Mouse (Mus musculus) limb, embryonic 13.5 days (tissue): ENCODE results near the gene Csf1. TPM values are rescaled to one million over a fixed set of nuclear protein-coding genes. Genes with fewer than 3 reads are reported as not detected.

ENCODE experiments used
- ATAC-seq: fragments of 200-750 bp; cut with Nextera tagmentation; 2 replicates; pipeline ENCODE4 v1.8.0; 2017; ENCODE audit warnings: low read depth, moderate number of reproducible peaks, moderate TSS enrichment; ENCODE audit not compliant: low FRiP score
- H3K27ac ChIP-seq: fragments of 300-500 bp; sonication (generic); 2 replicates; pipeline ENCODE4 v1.5.1; 2015; ENCODE audit warnings: inconsistent platforms, mild to moderate bottlenecking, moderate library complexity
- H3K27me3 ChIP-seq: fragments of 300-500 bp; sonication (generic); 2 replicates; pipeline ENCODE4 v1.6.1; 2015; ENCODE audit warnings: mild to moderate bottlenecking, inconsistent platforms
- H3K36me3 ChIP-seq: fragments of 300-500 bp; sonication (generic); 2 replicates; pipeline ENCODE4 v1.6.1; 2015; ENCODE audit warnings: inconsistent platforms, mild to moderate bottlenecking, moderate library complexity
- H3K4me1 ChIP-seq: fragments of 300-500 bp; sonication (generic); 2 replicates; pipeline ENCODE4 v1.6.1; 2015; ENCODE audit warnings: inconsistent platforms
- H3K4me2 ChIP-seq: fragments of 300-500 bp; sonication (generic); replicated peaks from 2 replicates; pipeline ENCODE4 v1.6.1; 2015; ENCODE audit warnings: inconsistent platforms, mild to moderate bottlenecking, moderate library complexity
- H3K4me3 ChIP-seq: fragments of 300-500 bp; sonication (generic); 2 replicates; pipeline ENCODE4 v1.5.1; 2015; ENCODE audit warnings: moderate library complexity, mild to moderate bottlenecking, inconsistent platforms
- H3K9ac ChIP-seq: fragments of 300-500 bp; sonication (generic); 2 replicates; pipeline ENCODE4 v1.6.1; 2015; ENCODE audit warnings: mild to moderate bottlenecking, inconsistent platforms
- H3K9me3 ChIP-seq: fragments of 300-500 bp; sonication (generic); 2 replicates; pipeline ENCODE4 v1.6.1; 2016; ENCODE audit warnings: inconsistent platforms
- WGBS: fragments of 180-500 bp; shearing (Covaris S2); methylation state at CpG from one replicate; pipeline ENCODE4 v1.1.7; 2015; 5-methylcytosine and 5-hydroxymethylcytosine counted together
- polyA plus RNA-seq: library from polyadenylated mRNA; unstranded; fragments of >200 nt; fragmentation: Nextera tagmentation; extraction: Ambion mirVana; gene quantifications from 2 replicates; pipeline ENCODE4 v1.2.1, GENCODE M21; 2015

The Csf1 gene
- 8.8 and 10.2 TPM in 2 replicates for polyA plus RNA-seq

DNA sequence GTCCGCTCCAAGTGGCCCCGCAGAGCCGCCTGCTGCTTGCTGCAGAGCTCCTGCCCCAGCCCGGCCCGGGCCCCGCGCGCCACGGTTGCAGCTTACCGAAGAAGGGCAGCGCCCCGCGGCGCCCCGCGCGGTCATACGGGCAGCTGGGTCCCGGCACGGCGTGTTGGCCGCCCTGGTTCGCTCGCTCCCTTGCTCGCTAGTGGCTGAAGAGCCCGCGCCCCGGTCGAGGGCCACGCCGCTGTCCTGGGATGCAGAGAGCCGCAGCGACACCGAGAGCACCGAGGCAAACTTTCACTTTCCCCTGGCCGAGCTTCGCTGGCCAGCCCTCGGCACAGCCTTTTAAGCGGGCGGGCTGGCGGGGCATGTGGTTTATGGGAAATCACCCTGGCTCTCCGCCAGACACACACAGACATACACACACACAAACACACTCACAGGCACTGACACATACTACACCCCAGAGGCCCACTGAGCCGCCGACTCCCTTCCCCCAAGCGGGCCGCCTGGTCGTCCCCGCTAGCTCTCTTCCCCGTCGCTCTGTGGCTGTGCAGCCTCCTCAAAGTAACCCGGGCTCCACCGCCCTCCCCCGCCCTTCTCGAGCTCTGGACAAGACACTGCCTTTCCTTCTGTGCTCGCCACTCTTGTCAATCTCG lies at the start of gene Csf1:
Gene Csf1, minus strand, starts transcription at position 541 of the 653 bp plus-strand sequence.
- Histone ChIP-seq H3K4me1 (peaks cover 23% of the 10 kb centered on the region), H3K9me3 (no peaks in the 10 kb centered on the region), H3K9ac (peak within 1 kb of the TSS; percentile 94), H3K4me3 (peak within 1 kb of the TSS; percentile 79), H3K27me3 (no peaks in the 10 kb centered on the region), H3K4me2 (peak within 1 kb of the TSS; percentile 89), H3K27ac (peak within 1 kb of the TSS; percentile 88), H3K36me3 (peaks cover 11% of the 10 kb centered on the region)
- under 1% methylated on average over 51 of the region's 56 CpGs for WGBS
- peak; percentile 86 for ATAC-seq

DNA sequence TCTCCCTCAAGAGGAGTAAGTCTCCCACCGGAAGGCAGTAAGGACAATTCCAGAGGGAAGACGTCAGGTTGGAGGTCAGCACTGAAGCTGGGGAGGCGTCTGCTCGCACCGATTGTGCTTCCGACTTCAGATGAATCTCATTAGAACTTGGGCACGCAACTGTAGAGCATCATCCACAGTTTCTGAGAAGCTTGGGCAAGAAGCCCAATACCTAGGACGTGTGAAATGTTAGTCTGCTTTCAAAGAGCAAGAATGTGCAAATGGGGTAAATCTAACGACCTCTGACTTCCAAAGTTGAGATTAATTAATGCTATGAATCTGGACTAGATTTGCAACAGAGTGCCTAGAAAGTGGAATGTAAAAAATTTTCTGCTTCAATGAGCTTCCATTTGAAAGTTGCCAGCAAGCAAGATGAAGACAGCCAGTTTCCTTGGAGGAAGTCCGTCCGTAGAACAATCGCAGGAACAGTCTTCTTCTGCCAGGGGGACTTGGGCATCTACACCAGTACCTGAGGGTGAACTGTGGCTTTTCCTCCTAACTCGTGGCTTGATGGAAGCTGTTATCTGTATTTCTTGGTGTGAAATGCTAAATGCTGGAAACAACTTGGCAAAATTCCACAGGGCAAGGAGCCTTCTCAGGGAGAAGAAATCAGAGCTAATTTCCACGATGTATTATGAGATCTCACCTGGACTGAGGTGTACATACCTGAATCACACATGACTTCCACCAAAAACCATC lies 47.9 kb upstream of the Csf1 start:
- no peak overlapping the region for H3K4me3 ChIP-seq
- peaks cover 13% of the 10 kb centered on the region for H3K4me1 ChIP-seq
- H3K27ac ChIP-seq = no peak overlapping the region
- H3K27me3 ChIP-seq = no peaks in the 10 kb centered on the region; the same call in 1 of the 2 replicates
- WGBS = 45% methylated on average over 14 of the region's 14 CpGs
- no peak overlapping the region for H3K4me2 ChIP-seq
- no peaks in the 10 kb centered on the region for H3K9me3 ChIP-seq
- H3K9ac ChIP-seq = no peak overlapping the region
- no peaks in the 10 kb centered on the region for H3K36me3 ChIP-seq
- ATAC-seq = no peak

DNA sequence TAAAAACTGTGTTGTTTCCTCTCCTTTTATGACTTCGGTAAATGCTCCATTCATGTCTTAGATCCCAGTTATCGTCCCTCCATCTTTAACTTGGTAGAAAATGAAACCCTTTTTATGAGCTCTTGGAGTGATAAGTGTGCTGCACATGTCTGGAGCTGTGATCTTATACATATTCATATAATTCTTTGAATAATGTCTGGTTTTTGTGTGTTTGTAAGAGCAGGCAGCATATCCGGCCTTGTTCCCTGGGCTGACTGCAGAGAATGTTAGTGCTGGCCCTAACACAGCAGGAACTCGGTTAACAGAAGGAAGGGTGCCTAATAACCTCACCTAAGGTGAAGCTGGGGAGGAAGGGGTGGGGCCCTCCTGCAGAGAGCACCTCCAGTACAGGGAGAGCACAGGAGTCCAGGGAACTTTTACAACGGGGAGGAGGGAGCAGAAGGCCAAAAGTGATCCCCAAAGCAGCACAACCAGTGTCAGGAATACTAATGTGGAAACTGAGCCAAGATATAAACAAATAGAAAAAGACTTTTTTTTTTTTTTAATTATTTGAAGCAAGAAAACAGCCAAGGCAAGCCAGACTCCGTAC lies 47.2 kb upstream of the Csf1 start:
- H3K4me1 ChIP-seq = peaks cover 13% of the 10 kb centered on the region
- ATAC-seq = no peak
- H3K36me3 ChIP-seq = no peaks in the 10 kb centered on the region
- no peak overlapping the region for H3K27ac ChIP-seq
- no peaks in the 10 kb centered on the region for H3K9me3 ChIP-seq
- H3K4me2 ChIP-seq = no peak overlapping the region
- 20% methylated on average over 6 of the region's 6 CpGs for WGBS
- H3K27me3 ChIP-seq = no peaks in the 10 kb centered on the region; the same call in 1 of the 2 replicates
- H3K4me3 ChIP-seq = no peak overlapping the region
- no peak overlapping the region for H3K9ac ChIP-seq

DNA sequence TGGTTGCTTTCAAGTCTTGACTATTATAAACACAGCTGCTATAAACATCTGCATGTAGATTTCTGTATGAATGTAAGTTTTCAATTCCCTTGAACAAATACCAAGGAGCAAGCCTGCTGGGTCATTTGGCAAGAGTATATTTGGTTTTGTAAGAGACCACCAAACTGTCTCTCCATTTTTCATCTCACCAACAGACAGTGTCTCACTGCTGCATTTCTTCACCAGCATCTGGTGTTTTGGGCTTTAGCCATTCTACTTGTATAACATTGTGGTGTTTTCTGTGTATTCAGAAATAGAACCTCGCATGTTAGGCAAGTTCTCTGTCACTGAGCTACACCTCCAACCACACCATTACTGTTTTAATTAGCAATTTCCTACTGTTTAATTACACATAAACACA lies 46.6 kb upstream of the Csf1 start:
- Histone ChIP-seq H3K27ac (no peak overlapping the region), H3K4me1 (peaks cover 13% of the 10 kb centered on the region), H3K9me3 (no peaks in the 10 kb centered on the region), H3K4me2 (no peak overlapping the region), H3K4me3 (no peak overlapping the region), H3K36me3 (no peaks in the 10 kb centered on the region), H3K9ac (no peak overlapping the region), H3K27me3 (no peaks in the 10 kb centered on the region; the same call in 1 of the 2 replicates)
- WGBS = 74% methylated on average over 1 of the region's 1 CpGs
- no peak for ATAC-seq

DNA sequence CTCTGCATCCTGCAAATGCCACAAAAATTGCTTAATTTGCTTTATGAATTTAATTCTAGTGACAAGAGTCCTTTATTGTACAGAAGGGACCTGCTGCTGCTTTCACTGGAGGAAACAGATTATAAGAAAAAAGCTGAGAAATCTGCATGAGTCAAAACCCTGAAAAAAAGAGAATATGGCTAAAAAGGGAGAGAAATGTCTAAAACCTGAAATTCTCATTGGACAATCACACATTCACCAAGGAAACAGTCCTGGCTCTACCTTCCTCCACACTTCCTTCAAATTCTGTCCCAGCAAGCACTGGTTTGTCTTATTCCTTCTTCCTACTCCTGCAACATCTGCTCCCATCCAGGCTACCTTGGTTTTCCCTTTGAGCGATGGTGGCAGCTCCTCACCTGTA lies 44.5 kb upstream of the Csf1 start:
- WGBS = 84% methylated on average over 1 of the region's 1 CpGs
- H3K9me3 ChIP-seq = no peaks in the 10 kb centered on the region
- H3K9ac ChIP-seq = no peak overlapping the region
- no peak for ATAC-seq
- peaks cover 13% of the 10 kb centered on the region for H3K4me1 ChIP-seq
- H3K4me2 ChIP-seq = no peak overlapping the region
- H3K36me3 ChIP-seq = no peaks in the 10 kb centered on the region
- no peak overlapping the region for H3K4me3 ChIP-seq
- no peaks in the 10 kb centered on the region; the same call in 1 of the 2 replicates for H3K27me3 ChIP-seq
- H3K27ac ChIP-seq = no peak overlapping the region

DNA sequence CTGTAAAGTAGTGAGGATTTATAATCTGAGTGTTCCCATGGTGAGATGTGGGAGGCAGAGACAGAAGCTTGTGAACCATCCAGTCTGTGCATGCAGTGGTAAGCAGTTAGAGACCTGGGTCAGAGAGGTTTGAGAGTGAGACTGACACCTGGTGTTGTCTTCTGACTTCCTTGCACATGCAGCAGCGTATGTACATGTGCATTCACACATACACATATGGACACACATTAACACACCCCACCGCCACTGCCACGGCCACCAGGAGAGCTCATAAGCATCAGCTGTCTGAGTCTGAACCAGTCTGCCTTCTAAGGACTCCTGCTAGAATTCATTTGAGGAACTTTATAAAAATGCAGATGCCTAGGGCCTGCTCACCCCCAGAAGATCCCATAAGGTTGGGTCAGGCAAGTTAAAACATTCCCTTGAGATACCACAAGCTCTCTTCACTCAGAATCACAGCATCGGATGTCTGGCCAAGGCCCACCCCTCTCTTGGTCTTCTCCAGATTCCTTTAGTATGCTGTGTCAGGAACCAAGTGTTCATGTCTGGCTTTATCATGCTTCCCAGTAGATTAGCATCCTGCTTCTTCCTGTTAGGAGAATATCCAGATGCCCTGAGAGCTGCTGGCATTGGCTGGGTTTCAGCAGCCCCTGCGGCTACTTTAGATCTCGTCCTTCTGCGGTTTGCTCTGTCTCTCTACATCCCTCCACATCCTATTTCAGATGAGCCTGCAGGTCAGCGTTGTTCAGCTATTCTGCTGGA lies 42.1 kb upstream of the Csf1 start:
- H3K4me2 ChIP-seq = no peak overlapping the region

DNA sequence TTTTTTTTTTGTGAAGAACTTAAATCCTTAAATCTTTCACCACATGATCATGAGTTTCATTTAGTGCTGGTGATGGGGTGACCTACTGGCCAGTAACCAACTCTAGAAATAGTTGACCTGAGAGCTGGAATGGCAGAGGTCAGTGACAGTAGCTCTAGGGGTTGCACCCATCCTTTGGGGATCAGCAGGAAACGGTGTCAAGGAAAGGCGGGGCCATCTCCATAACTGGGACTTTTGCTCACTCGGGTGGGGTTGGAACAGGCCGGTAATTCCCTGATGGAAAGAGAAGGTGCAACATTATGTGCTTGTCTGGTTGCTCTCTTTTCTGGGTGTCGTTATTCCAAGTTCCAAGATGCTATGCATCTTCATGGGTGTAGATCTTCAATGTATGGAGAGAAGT lies 38.7 kb upstream of the Csf1 start:
- no peak overlapping the region for H3K9ac ChIP-seq
- ATAC-seq = no peak
- H3K9me3 ChIP-seq = no peaks in the 10 kb centered on the region
- H3K36me3 ChIP-seq = no peaks in the 10 kb centered on the region
- WGBS = 85% methylated on average over 5 of the region's 5 CpGs
- H3K4me1 ChIP-seq = peaks cover 2% of the 10 kb centered on the region
- no peak overlapping the region for H3K27ac ChIP-seq
- no peak overlapping the region for H3K4me2 ChIP-seq
- H3K4me3 ChIP-seq = no peak overlapping the region
- no peaks in the 10 kb centered on the region for H3K27me3 ChIP-seq

More for the DNA sequence above, 42.1 kb upstream of the Csf1 start:
- Histone ChIP-seq H3K9me3 (no peaks in the 10 kb centered on the region), H3K27me3 (no peaks in the 10 kb centered on the region; the same call in 1 of the 2 replicates), H3K4me3 (no peak overlapping the region), H3K27ac (no peak overlapping the region), H3K4me1 (peaks cover under 1% of the 10 kb centered on the region), H3K36me3 (no peaks in the 10 kb centered on the region), H3K9ac (no peak overlapping the region)
- no peak for ATAC-seq
- 82% methylated on average over 8 of the region's 8 CpGs for WGBS

DNA sequence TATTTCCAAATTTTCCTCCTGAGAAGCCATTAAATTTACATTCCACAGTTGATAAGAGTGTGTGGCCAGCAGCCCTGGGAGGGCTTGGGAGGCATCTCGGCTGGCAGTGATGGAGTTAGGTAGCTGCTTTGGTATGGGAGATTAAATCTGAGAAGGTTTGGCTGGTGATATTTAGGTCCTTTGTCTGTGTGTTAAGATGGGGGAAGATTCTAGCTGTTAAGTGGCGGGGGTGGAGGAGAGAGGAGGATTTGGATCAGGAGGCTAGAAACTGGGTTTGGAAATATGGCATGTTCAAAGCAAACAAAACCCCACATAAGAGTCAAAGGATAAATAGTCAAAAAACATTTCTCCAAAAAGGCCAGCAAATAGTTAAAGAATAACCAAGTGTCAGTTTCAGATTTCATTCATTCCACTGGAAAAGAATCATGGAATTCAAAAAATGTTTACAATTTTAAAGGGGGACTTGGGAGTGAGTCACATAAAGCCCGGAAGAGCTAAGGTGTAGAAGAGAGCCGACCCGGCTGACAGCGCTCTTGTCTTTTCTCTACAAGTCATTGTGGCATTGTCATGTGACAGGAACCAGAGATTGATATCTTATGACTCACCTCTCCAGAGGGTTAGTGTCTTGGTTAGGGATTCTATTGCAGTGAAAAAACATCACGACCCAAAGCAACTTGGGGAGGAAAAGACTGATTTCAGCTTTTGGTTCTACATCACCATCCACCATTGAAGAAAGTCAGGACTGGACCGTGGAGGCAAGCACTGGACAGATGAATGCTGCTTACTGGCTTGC lies 36.1 kb upstream of the Csf1 start:
- no peak overlapping the region for H3K4me3 ChIP-seq
- H3K27me3 ChIP-seq = no peaks in the 10 kb centered on the region
- no peak overlapping the region for H3K4me2 ChIP-seq
- no peak overlapping the region for H3K9ac ChIP-seq
- no peak overlapping the region for H3K27ac ChIP-seq
- H3K9me3 ChIP-seq = no peaks in the 10 kb centered on the region
- no peak for ATAC-seq
- WGBS = 73% methylated on average over 8 of the region's 8 CpGs
- no peaks in the 10 kb centered on the region for H3K36me3 ChIP-seq
- H3K4me1 ChIP-seq = peaks cover 17% of the 10 kb centered on the region

DNA sequence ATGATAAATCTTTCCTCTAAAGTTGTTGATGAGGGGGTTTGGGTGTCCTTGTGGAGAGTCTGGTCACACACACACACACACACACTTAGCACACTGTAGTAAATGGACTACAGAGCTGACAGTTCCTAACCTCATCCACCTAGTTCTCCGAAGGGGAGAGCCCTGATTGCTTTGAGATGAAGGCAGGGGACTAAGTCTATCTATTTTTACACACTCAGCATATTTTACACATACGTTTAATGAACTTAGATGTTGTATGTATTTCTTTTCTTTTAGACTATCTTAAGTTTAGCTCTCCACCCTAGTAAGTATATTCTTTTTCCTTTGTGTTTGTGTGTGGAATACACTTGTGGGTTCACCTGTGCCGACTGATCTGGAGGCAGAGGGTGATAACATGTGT lies 34.6 kb upstream of the Csf1 start:
- H3K27me3 ChIP-seq = no peaks in the 10 kb centered on the region
- ATAC-seq = no peak
- H3K4me1 ChIP-seq = peaks cover 19% of the 10 kb centered on the region
- H3K9me3 ChIP-seq = no peaks in the 10 kb centered on the region
- H3K4me3 ChIP-seq = no peak overlapping the region
- H3K27ac ChIP-seq = no peak overlapping the region
- 89% methylated on average over 3 of the region's 3 CpGs for WGBS
- H3K9ac ChIP-seq = no peak overlapping the region
- no peaks in the 10 kb centered on the region for H3K36me3 ChIP-seq
- no peak overlapping the region for H3K4me2 ChIP-seq

DNA sequence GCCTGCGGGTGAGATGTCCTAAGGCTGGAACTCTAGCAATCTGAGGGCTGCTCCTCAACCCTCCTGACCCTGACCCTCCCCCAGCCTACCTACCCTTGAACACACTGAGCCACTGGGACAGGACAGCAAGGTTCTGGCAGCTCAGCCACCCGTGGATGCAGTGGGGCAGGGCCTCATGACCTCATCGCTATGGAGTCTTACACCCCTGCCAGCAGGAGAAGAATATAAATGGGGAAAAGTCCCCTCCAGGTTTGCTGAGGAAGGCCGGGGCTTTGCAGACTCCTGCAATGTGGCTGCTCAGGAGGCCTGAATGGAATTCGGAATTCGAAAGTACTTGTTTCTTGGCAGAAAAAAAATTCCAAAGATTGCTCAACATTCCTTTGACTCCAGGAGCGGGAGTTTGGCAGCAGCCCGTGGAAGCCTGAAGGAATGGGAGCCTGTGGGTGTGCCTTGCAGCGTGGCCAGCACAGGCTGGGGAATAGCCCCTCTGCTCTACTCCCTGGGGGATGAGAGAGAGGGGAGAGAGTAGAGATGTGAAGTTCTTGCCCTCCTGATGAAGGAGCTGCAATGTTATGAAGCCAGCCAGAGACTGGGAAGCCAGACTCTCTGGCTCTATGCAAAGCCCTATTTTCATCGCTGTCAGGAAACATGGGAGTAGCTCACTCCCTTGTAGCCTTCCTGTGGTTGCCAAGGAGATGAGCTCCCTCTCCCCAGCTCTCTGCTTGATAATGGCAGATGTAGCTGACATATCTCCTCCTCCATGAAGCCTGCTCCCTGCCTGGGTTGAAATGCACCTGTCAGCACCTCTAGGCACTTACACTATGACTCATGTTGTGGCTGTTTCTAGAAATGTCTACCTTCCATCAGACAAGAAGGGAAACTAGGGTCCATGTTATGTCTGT lies 33.3 kb upstream of the Csf1 start:
- peak; percentile 82 for ATAC-seq
- Histone ChIP-seq H3K4me3 (no peak overlapping the region), H3K4me1 (peaks cover 24% of the 10 kb centered on the region), H3K9ac (peak overlapping the region; percentile 58), H3K27ac (peak overlapping the region; percentile 95), H3K27me3 (no peaks in the 10 kb centered on the region), H3K4me2 (peak overlapping the region; percentile 41), H3K36me3 (no peaks in the 10 kb centered on the region), H3K9me3 (no peaks in the 10 kb centered on the region)
- 17% methylated on average over 10 of the region's 10 CpGs for WGBS
